Mouse (Mus musculus) small intestine, adult 2 months (tissue): ENCODE measurements around the gene Snupn.

Source experiments
- CTCF ChIP-seq: fragments of 200-500 bp; IDR thresholded peaks from 2 replicates; pipeline ENCODE4 v1.5.1; 2012; ENCODE audit warnings: low read depth, mild to moderate bottlenecking, control low read depth, inconsistent platforms, low read length, moderate library complexity, mixed read lengths; ENCODE audit not compliant: insufficient replicate concordance, insufficient read length; ENCODE audit errors: extremely low read depth
- POLR2A ChIP-seq: fragments of 200-500 bp; IDR thresholded peaks from 2 replicates; pipeline ENCODE4 v1.6.1; 2012; ENCODE audit warnings: low read depth, mild to moderate bottlenecking, control low read depth, inconsistent platforms, low read length, moderate library complexity

DNA sequence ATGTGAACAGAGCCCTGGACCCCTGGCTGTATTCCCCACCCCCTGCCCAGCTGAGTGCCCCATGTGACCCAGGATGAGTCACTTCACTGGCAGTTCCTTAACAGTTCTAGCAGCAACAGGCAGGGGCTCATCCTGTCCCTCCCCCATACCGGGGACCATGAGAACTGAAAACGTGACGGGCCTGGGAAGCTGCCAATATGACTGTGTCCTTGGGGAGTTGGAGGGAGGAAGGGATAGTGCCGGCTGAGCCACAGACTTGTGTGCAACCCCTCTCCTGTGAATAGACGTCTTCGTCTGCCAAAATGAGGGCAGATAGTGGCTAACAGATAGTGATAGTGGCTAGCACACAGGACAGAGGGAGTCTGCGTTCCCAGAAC is 26.0 kb upstream of the Snupn start:
- TF ChIP-seq CTCF (no peak), POLR2A (no peak)
